Comparison of ENCODE assay signal across 10 mouse cellular contexts in the genomic region with DNA sequence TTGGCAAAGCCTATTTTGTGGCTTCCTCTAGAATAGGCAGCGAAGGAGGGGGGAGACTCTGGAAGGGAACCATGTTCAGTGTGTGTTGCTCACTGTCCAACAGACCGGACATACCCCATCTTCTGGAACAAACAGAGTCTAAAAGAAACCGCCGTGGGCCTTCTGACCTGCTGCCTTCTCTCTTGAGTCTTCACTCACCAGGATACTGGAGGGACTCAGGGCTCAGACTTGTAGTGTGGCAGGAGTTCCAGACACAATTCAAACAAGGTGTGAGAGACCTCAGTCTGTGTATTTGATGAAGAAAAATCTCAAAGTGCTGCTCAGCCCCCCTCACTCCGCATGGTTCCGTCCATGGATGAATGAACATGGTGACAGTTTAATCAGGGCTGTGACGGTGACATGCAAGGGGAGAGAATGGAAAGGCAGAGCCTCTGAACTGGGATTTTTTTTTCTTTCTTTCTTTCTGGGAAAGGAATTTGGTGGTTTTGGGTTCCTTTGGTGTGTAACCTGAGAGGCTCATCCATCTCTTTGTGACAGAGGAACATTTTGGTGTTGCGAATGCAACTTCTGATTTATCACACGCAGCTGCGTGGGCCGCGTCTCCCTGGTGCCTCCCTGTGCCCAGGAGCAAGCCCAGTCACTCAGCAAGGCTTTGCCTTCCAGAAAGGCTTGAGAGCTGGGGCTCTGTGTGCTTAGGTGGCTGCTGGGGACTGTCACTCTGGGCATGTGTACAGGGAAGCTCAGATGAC. TPM values are rescaled to one million over a fixed set of nuclear protein-coding genes. Genes with fewer than 3 reads are reported as not detected.
DNase-seq lines count a peak whose midpoint lies in the region; ATAC-seq and TF ChIP-seq lines count a peak whose summit lies in the region.
"Had no signal": no experiment of that assay in that cellular context is flagged by ENCODE, and none has a peak within 500 bp of the region (broad histone marks: within the 10 kb centered on the region; RNA-seq: fewer than 3 reads in every experiment).

No protein-coding gene starts in this region.

- no peaks in the 10 kb centered on the region for H3K4me1 ChIP-seq in lung, adult 2 months (ENCODE audit: control insufficient read depth, insufficient read depth, low read length)
- H3K4me1 ChIP-seq in forebrain, embryonic 14.5 days (ENCODE audit: control insufficient read depth, insufficient read depth, low read length), result peaks cover 19% of the 10 kb centered on the region
- peaks cover 23% of the 10 kb centered on the region for H3K4me1 ChIP-seq in limb, embryonic 15.5 days

- no peak overlapping the region for H3K4me3 ChIP-seq in lung, adult 2 months (replicated peaks; ENCODE audit: extremely low read depth, low read depth, low read length)
- no peak overlapping the region for H3K4me3 ChIP-seq in forebrain, embryonic 14.5 days (ENCODE audit: low read depth, low read length)
- H3K4me3 ChIP-seq in limb, embryonic 15.5 days, result no peak overlapping the region
- H3K4me3 ChIP-seq: erythroblast, embryonic 14.5 days had no signal

- DNase-seq in lung, postnatal 10 days, result peak; percentile 64
- no peak for DNase-seq in lung, adult 2 months
- DNase-seq in forebrain, embryonic 14.5 days (ENCODE audit: low spot score), result no peak
- DNase-seq in frontal cortex, postnatal 14 days (ENCODE audit: low spot score in 2 of 2), result no peak
- no peak for DNase-seq in layer of hippocampus, adult 11-12 months (ENCODE audit: low spot score)
- DNase-seq in frontal cortex, postnatal 25 days (ENCODE audit: low spot score in 2 of 2), result no peak
- DNase-seq: lung, adult 18-20 months; spleen, adult 18-20 months had no signal

- WGBS in lung, adult 2 months, result 56% methylated on average over 12 of the region's 12 CpGs
- WGBS in forebrain, embryonic 14.5 days, result 19% methylated on average over 12 of the region's 12 CpGs
- WGBS in limb, embryonic 15.5 days, result 46% methylated on average over 12 of the region's 12 CpGs

- H3K9me3 ChIP-seq in forebrain, embryonic 14.5 days (replicated peaks; ENCODE audit: control insufficient read depth, low read length), result no peaks in the 10 kb centered on the region
- no peaks in the 10 kb centered on the region for H3K9me3 ChIP-seq in limb, embryonic 15.5 days

- peak overlapping the region; percentile 67; the same call in 1 of the 2 replicates for H3K27ac ChIP-seq in forebrain, embryonic 14.5 days (ENCODE audit: low read depth, low read length)
- peak overlapping the region; percentile 54 for H3K27ac ChIP-seq in limb, embryonic 15.5 days

- H3K27me3 ChIP-seq in forebrain, embryonic 14.5 days (replicated peaks; ENCODE audit: control insufficient read depth, insufficient read depth, low read length), result no peaks in the 10 kb centered on the region
- no peaks in the 10 kb centered on the region for H3K27me3 ChIP-seq in limb, embryonic 15.5 days

- H3K4me2 ChIP-seq in forebrain, embryonic 14.5 days (ENCODE audit: low read length), result peak overlapping the region; percentile 8; the same call in 1 of the 2 replicates
- no peak overlapping the region for H3K4me2 ChIP-seq in limb, embryonic 15.5 days

- TF ChIP-seq POLR2A in lung, adult 2 months (IDR thresholded peaks at IDR 0.05; ENCODE audit: borderline replicate concordance, extremely low read depth, low read depth, low read length), result no peak

- peak; percentile 53; the same call in 1 of the 2 replicates for ATAC-seq in forebrain, embryonic 14.5 days
- peak; percentile 50; the same call in 1 of the 2 replicates for ATAC-seq in limb, embryonic 15.5 days (ENCODE audit: insufficient number of reproducible peaks, low FRiP score, low TSS enrichment, low read depth)

- TF ChIP-seq CTCF in lung, adult 2 months (IDR thresholded peaks at IDR 0.05; ENCODE audit: insufficient read depth, low read length), result no peak

- peak overlapping the region; percentile 40; the same call in 1 of the 2 replicates for H3K9ac ChIP-seq in forebrain, embryonic 14.5 days (ENCODE audit: low read length)
- no peak overlapping the region for H3K9ac ChIP-seq in limb, embryonic 15.5 days

- H3K36me3 ChIP-seq in forebrain, embryonic 14.5 days (ENCODE audit: control insufficient read depth, insufficient read depth, low read length), result no peaks in the 10 kb centered on the region
- H3K36me3 ChIP-seq in limb, embryonic 15.5 days, result peaks cover under 1% of the 10 kb centered on the region; the same call in 1 of the 2 replicates

RNA-seq across cellular contexts. Expression of a gene that starts 21.9 kb away (rescaled TPM):
- 4.3 and 5.3 TPM in 2 replicates for polyA plus RNA-seq in lung, adult 2 months (2012; rRNA removed)
- 10.6 and 10.7 TPM in 2 replicates for polyA plus RNA-seq in forebrain, embryonic 14.5 days (2014; fragmentation: Nextera tagmentation; extraction: Ambion mirVana)
- 10.3 and 12.7 TPM in 2 replicates for polyA plus RNA-seq in limb, embryonic 15.5 days (2015; fragmentation: Nextera tagmentation; extraction: Ambion mirVana)
- polyA plus RNA-seq: erythroblast, embryonic 14.5 days had no signal
